Mouse (Mus musculus) heart, adult 2 months (tissue): Measurements from ENCODE around the gene Gmds.

ENCODE experiments used
- CTCF ChIP-seq: fragments of 200-600 bp; IDR thresholded peaks from 2 replicates; pipeline ENCODE4 v1.8.1; 2022; ENCODE audit warnings: antibody characterized with exemption, mild to moderate bottlenecking, moderate library complexity
- EP300 ChIP-seq: fragments of 200-500 bp; IDR thresholded peaks from 2 replicates; pipeline ENCODE4 v1.6.1; 2011; ENCODE audit warnings: low read depth, low read length, control low read depth; ENCODE audit not compliant: insufficient read depth
- POLR2A ChIP-seq: fragments of 200-500 bp; IDR thresholded peaks from 2 replicates; pipeline ENCODE4 v1.6.1; 2011; ENCODE audit warnings: mild to moderate bottlenecking, low read depth, low read length, control low read depth; ENCODE audit not compliant: insufficient read depth

- TF ChIP-seq POLR2A (0 out of 2 replicates have a peak, but pooled peaks have one; percentile 29), EP300 (peak; percentile 97), CTCF (no peak)
These were observed 102.3 kb downstream of the Gmds start for GRCm38 (mm10) chr13:32236269-32236678.
